Mouse (Mus musculus) spleen, adult 2 months (tissue): ENCODE measurements around the gene Gm3625.

Source experiments
- CTCF ChIP-seq: fragments of 200-500 bp; IDR thresholded peaks from 2 replicates; pipeline ENCODE4 v1.5.1; 2011; ENCODE audit warnings: mild to moderate bottlenecking, inconsistent platforms; ENCODE audit not compliant: insufficient read depth, insufficient read length, insufficient replicate concordance; ENCODE audit errors: extremely low read depth
- POLR2A ChIP-seq: fragments of 200-500 bp; IDR thresholded peaks from 2 replicates; pipeline ENCODE4 v1.6.1; 2011; ENCODE audit warnings: low read depth, low read length, inconsistent platforms

DNA sequence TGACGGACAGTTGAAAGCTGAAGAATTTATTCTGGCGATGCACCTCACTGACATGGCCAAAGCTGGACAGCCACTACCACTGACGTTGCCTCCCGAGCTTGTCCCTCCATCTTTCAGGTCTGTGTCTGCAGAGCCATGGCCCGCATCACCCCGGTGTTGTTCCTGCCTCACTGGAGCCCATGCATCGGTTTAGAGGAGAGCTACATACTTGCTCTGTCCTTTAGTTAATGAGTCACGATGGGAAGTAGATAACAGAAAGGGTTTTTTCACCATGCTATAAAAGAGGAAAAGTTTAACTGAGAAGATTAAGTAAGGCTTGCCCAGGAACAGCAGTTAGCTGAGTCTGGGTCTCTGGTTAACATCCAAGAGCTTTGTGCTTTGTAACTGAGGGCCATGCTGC lies 40.2 kb upstream of the Gm3625 start:
- TF ChIP-seq CTCF = no peak
- TF ChIP-seq POLR2A = no peak
